Mouse (Mus musculus) adrenal gland, postnatal 25 days (tissue): ENCODE measurements around the gene Itgb8. TPM values are rescaled to one million over a fixed set of nuclear protein-coding genes. Genes with fewer than 3 reads are reported as not detected.

Experiments
- DNase-seq: peaks from one replicate; pipeline ENCODE4 v3.0.0; 2021; ENCODE audit warnings: mixed read lengths
- total RNA-seq: library from RNA; stranded (reverse); gene quantifications from 2 replicates; pipeline ENCODE4 v1.2.3, GENCODE M21; 2021

Gene Itgb8
- total RNA-seq, 1 experiment from 2014 or later = 2.2 TPM

DNA sequence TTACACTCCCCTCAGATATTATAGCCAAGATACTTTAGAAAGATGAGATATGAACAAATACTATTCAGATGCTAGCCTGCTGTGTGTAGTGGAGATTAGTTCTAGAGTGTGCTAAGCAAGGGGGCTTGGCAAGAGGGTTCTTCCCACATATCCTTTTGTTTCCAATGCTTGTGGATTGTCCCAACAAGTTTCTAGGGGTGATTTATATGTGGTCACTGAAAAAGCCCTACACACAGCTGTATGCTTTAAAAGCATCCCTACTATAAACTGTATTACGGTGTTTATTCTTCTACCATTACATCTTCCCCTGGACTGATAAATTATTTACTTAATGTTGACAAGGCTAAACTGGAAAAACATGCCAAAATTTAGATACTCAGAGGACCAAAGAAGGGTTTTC, 92.6 kb downstream of the Itgb8 start:
- no peak for DNase-seq

GRCm38 (mm10) chr12:119137946-119138345, 100.7 kb downstream of the Itgb8 start:
- DNase-seq = no peak

- DNase-seq = no peak
These were observed 125.0 kb downstream of the Itgb8 start for GRCm38 (mm10) chr12:119113522-119114135.

- no peak for DNase-seq
These were observed 128.5 kb downstream of the Itgb8 start for GRCm38 (mm10) chr12:119110091-119110490.

Other genes with a start within 250 kb of the Itgb8 start
- not detected in 2 replicates for gene Macc1, start 75.5 kb upstream of the Itgb8 start, total RNA-seq